Mouse (Mus musculus) forebrain, embryonic 15.5 days (tissue): ENCODE data around the gene Scimp. TPM values are rescaled to one million over a fixed set of nuclear protein-coding genes. Genes with fewer than 3 reads are reported as not detected.

Source experiments
- ATAC-seq: fragments of 200-750 bp; cut with Nextera tagmentation; replicated peaks from 2 replicates; pipeline ENCODE4 v1.8.0; 2017; ENCODE audit warnings: mild to moderate bottlenecking, moderate TSS enrichment, moderate library complexity
- H3K27ac ChIP-seq: fragments of 300-500 bp; sonication (generic); replicated peaks from 2 replicates; pipeline ENCODE4 v1.5.1; 2015; ENCODE audit warnings: mild to moderate bottlenecking, inconsistent platforms
- H3K27me3 ChIP-seq: fragments of 300-500 bp; sonication (generic); 2 replicates; pipeline ENCODE4 v1.6.1; 2015; ENCODE audit warnings: inconsistent platforms
- H3K36me3 ChIP-seq: fragments of 300-500 bp; sonication (generic); 2 replicates; pipeline ENCODE4 v1.6.1; 2015; ENCODE audit warnings: mild to moderate bottlenecking, inconsistent platforms
- H3K4me1 ChIP-seq: fragments of 300-500 bp; sonication (generic); 2 replicates; pipeline ENCODE4 v1.6.1; 2015; ENCODE audit warnings: inconsistent platforms
- H3K4me2 ChIP-seq: fragments of 300-500 bp; sonication (generic); replicated peaks from 2 replicates; pipeline ENCODE4 v1.6.1; 2015; ENCODE audit warnings: mild to moderate bottlenecking, inconsistent platforms
- H3K4me3 ChIP-seq: fragments of 300-500 bp; sonication (generic); 2 replicates; pipeline ENCODE4 v1.5.1; 2015; ENCODE audit warnings: mild to moderate bottlenecking, inconsistent platforms
- H3K9ac ChIP-seq: fragments of 300-500 bp; sonication (generic); replicated peaks from 2 replicates; pipeline ENCODE4 v1.6.1; 2015; ENCODE audit warnings: mild to moderate bottlenecking, inconsistent platforms
- H3K9me3 ChIP-seq: fragments of 300-500 bp; sonication (generic); 2 replicates; pipeline ENCODE4 v1.6.1; 2016; ENCODE audit warnings: inconsistent platforms
- WGBS: fragments of 180-500 bp; shearing (Covaris S2); methylation state at CpG from one replicate; pipeline ENCODE4 v1.1.7; 2015; ENCODE audit warnings: mixed read lengths; 5-methylcytosine and 5-hydroxymethylcytosine counted together
- polyA plus RNA-seq: library from polyadenylated mRNA; unstranded; fragments of >200 nt; fragmentation: Nextera tagmentation; extraction: Ambion mirVana; gene quantifications from 2 replicates; pipeline ENCODE4 v1.2.1, GENCODE M21; 2015

The Scimp gene
- not detected in 2 replicates for polyA plus RNA-seq

DNA sequence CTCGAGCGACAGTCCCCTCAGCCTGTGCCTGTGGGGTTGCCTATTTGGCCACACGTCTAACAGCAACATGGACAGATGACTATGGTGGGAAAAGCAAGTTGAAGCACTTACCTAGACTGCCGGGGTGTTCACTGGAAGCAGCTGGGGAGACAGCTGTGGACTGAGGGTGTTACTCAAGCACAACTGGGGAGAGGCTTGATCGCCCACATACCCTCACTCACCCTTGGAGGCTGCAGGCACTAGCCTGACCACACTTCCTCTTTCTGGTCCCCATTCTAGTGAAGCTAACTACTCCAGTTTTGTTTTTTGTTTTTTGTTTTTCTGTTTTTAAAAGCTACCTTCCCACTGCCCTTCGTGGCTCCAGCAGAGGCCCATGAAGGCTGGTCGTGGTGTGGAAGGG is at the start of gene Scimp:
Gene Scimp, minus strand, starts transcription at position 222 of the 400 bp plus-strand sequence.
- H3K27me3 ChIP-seq: no peaks in the 10 kb centered on the region
- no peak for ATAC-seq
- no peak within 1 kb of the TSS for H3K9ac ChIP-seq
- no peaks in the 10 kb centered on the region for H3K9me3 ChIP-seq
- H3K27ac ChIP-seq: no peak within 1 kb of the TSS
- no peak within 1 kb of the TSS for H3K4me2 ChIP-seq
- 87% methylated on average over 7 of the region's 7 CpGs for WGBS
- H3K36me3 ChIP-seq: no peaks in the 10 kb centered on the region
- no peak within 1 kb of the TSS for H3K4me3 ChIP-seq
- H3K4me1 ChIP-seq: no peaks in the 10 kb centered on the region

DNA sequence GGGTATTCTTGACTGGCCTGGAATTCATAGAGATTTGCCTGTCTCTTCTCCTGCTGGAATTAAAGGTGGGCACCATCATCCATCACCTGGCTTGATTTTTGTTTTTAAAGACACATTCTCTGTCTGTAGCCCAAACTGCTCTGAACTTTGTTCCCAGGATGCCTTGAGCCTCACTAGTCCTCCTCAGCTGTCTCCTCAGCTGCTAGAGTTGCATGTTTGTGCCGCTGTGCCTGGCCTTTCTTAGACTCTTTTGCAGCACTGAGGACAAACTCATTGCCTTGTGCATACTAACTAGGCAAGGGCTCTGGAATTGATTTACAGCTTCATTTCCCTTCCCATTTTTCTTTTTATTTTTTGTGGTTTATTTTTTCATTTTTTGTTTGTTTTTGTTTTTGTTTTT is 48.0 kb upstream of the Scimp start:
- no peak for ATAC-seq
- H3K4me2 ChIP-seq: no peak overlapping the region
- no peak overlapping the region for H3K9ac ChIP-seq
- H3K27me3 ChIP-seq: no peaks in the 10 kb centered on the region
- no peaks in the 10 kb centered on the region for H3K9me3 ChIP-seq
- no peaks in the 10 kb centered on the region for H3K36me3 ChIP-seq
- no peak overlapping the region for H3K4me3 ChIP-seq
- WGBS: 88% methylated on average over 1 of the region's 1 CpGs
- H3K4me1 ChIP-seq: no peaks in the 10 kb centered on the region
- no peak overlapping the region for H3K27ac ChIP-seq

DNA sequence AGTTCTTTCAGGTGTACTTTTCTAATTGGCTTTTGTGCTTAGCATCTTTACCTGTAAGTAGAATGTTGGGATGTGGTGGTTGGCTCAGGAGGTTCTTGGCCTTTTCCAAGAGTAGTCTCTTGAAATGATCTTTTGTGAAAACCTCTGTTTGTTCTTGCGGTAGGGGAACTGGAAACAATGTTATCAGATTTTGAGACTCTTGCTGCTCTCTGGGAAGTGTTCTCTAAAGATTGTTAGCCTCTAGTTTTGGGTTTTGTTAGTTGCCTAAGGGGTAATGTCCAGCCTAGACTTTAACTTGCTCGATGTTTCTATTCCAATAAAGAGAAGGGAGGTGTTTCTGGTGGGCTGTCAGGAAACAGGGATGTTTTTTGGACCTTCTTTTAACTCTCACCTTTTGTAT is 33.6 kb upstream of the Scimp start:
- H3K27ac ChIP-seq: no peak overlapping the region
- ATAC-seq: no peak
- peaks cover 25% of the 10 kb centered on the region for H3K4me1 ChIP-seq
- H3K9me3 ChIP-seq: no peaks in the 10 kb centered on the region
- WGBS: 41% methylated on average over 2 of the region's 2 CpGs
- peak overlapping the region; percentile 60 for H3K4me2 ChIP-seq
- H3K27me3 ChIP-seq: no peaks in the 10 kb centered on the region
- no peaks in the 10 kb centered on the region for H3K36me3 ChIP-seq
- H3K4me3 ChIP-seq: peak overlapping the region; percentile 59
- H3K9ac ChIP-seq: peak overlapping the region; percentile 80; the same call in 1 of the 2 replicates

DNA sequence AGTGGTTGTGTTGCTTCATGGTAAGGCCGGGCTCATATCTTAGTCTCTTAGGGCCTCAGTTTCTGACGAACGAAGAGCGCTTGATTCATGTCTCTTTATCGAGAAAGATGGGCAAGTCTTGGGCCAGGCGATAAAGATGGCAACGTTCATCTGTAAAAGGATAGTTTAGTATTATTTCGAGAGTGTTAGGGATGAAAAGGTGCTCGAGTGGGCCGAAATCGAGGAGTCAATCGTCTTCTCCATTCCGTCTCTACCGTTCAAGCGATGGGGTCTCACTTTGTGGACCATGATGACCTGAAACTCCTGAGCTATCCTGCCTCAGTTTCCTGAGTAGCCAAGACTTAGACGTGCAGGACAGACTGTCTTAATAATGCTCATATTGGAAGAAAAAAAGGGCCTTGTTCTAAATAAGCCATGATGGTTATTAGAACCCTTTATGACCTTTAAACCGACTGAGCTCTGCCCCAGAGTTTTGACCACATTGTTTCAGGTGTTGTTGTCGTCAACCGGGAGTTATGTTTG is 33.1 kb upstream of the Scimp start:
- 0 out of 2 replicates have a peak overlapping the region, but pooled peaks have one; percentile 83 for H3K27ac ChIP-seq
- H3K36me3 ChIP-seq: no peaks in the 10 kb centered on the region
- WGBS: 5% methylated on average over 19 of the region's 19 CpGs
- ATAC-seq: no peak
- H3K9ac ChIP-seq: peak overlapping the region; percentile 80
- peak overlapping the region; percentile 60 for H3K4me2 ChIP-seq
- H3K4me3 ChIP-seq: peak overlapping the region; percentile 59
- H3K4me1 ChIP-seq: peaks cover 25% of the 10 kb centered on the region
- H3K27me3 ChIP-seq: no peaks in the 10 kb centered on the region
- no peaks in the 10 kb centered on the region for H3K9me3 ChIP-seq

DNA sequence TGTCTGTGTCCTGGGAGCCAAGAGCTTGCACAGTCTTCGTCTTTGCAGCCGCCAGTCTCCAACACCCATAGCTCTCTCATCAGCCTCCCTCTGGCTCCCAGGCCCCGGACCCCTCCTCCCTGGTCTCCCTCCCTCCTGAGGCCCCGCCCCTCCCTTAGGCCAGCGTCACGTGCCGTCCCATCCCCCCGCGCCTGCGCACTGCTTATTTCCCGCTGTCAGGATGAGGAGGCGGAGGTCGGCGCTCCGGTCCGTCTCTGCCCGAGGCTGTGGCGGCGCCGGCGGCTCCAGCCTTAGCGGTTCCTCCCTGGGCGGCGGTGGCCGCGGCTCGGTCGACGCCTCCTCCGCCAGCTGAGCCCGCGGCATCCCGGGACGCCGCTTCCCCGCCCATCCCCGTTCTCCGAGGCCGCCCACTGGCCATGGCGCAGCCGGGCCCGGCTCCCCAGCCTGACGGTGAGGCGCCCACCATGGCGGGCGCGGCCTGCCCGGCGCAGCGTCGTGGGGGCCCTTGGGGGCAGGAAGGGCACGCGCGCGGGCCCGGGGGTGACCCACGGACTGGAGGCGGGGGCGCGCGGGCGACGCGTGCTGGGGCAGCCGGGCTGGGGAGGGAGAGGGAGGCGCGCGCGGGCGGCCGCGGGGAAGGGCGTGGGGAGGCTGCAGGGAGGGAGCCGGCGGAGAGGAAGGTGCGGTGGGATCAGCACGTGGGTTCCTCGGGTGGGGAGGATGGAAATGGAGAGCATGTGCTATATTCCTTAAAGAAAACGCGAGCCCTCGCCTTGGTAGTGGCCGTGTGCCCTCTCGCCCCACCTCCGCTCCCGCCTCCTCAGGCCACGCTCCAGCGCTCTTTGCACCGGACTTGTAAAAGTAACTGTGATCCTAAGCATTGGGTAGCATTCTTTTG is 32.4 kb upstream of the Scimp start, which contains the start of gene Rabep1:
Gene Rabep1, plus strand, starts transcription at position 220 of the 898 bp plus-strand sequence.
- H3K27ac ChIP-seq: peak within 1 kb of the TSS; percentile 83
- H3K9ac ChIP-seq: peak within 1 kb of the TSS; percentile 80
- H3K4me1 ChIP-seq: peaks cover 25% of the 10 kb centered on the region
- ATAC-seq: peak; percentile 96
- WGBS: under 1% methylated on average over 79 of the region's 88 CpGs
- no peaks in the 10 kb centered on the region for H3K9me3 ChIP-seq
- no peaks in the 10 kb centered on the region for H3K36me3 ChIP-seq
- H3K4me2 ChIP-seq: peak within 1 kb of the TSS; percentile 60
- H3K4me3 ChIP-seq: peak within 1 kb of the TSS; percentile 59
- no peaks in the 10 kb centered on the region for H3K27me3 ChIP-seq

DNA sequence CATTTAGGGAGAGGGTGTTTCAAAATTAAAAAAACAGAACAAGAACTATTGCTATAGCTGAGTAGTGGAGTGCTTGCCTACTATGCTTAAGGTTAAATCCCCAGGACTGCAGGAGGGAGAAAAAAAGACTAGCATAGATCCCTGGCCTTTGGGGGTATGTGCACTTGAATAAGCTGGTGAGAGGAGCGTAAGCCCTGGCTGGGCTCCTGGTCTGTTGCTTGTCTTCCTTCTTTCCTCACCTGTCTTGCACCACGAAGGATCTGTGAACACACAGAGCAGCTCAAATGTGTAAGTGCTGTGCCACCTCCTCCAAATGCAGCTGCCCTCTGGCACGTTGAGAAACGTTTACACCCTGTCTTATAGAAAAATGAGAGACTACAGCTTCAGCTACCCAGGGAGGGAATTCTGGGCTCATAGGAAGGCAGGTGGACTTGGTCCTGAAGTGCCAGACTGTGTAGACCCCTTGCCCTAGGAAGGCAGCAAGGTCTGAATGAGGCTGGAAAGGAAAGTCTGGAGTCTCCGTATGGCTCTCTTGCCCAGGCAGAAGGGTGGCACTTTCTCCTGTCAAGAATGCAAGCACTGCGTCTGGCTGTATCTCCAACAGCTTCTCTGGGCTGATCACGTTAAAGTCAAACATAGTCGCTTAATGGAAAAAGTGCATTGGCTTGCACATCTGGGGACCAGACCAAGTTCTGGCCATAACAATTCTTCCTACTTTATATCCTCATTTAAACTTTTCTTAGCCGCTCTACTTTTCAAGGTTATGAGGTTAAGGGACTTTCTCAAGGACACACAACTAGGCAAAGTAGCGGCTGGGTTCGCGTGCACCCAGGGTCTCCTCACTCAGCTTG is 31.5 kb upstream of the Scimp start:
- H3K4me1 ChIP-seq: peaks cover 25% of the 10 kb centered on the region
- no peaks in the 10 kb centered on the region for H3K27me3 ChIP-seq
- peak overlapping the region; percentile 60 for H3K4me2 ChIP-seq
- WGBS: 20% methylated on average over 12 of the region's 12 CpGs
- H3K36me3 ChIP-seq: no peaks in the 10 kb centered on the region
- H3K9me3 ChIP-seq: no peaks in the 10 kb centered on the region
- H3K27ac ChIP-seq: no peak overlapping the region
- peak overlapping the region; percentile 59 for H3K4me3 ChIP-seq
- peak overlapping the region; percentile 34; the same call in 1 of the 2 replicates for H3K9ac ChIP-seq
- peak; percentile 20; the same call in 1 of the 2 replicates for ATAC-seq

DNA sequence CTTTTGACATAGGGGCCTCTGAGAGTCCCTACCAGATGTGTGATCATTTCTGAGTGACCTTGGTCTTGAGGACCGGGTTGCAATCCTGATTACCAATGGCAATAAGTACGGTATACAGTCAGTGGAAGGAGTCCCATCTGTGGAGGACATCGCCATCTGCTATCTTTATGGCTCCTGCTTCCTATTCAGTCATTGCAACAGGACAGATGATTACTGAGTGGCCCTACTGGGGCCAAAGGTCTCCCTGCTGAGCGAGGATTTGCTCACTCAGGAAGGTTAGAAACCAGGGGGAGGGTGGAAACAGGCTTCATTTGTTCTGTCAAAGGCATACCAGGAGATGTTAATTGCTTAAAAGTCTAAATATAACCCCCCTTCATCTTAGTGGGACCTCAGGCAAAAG is 30.6 kb upstream of the Scimp start:
- Histone ChIP-seq H3K9me3 (no peaks in the 10 kb centered on the region), H3K27me3 (no peaks in the 10 kb centered on the region), H3K36me3 (no peaks in the 10 kb centered on the region), H3K27ac (no peak overlapping the region), H3K9ac (no peak overlapping the region), H3K4me1 (peaks cover 25% of the 10 kb centered on the region), H3K4me2 (no peak overlapping the region), H3K4me3 (no peak overlapping the region)
- no peak for ATAC-seq
- 64% methylated on average over 4 of the region's 4 CpGs for WGBS

DNA sequence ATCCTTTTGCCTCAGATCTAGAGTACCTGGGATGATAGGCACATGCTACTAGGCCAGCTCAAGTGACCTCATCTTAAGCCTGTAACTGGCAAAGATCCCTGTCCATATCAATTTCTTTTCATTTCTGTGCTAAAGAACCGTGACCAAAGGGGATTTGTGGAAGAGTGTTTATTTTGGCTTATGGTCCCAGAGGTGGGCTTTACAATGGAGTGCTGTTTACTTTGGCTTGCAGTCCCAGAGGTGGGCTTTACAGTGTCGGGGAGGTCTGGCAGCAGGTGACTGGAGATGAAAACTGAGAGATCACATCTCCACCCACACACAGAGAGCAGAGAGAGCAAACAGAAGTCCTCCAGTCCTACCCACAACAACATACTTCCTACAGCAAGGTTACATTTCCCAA is 26.2 kb upstream of the Scimp start:
- Histone ChIP-seq H3K36me3 (no peaks in the 10 kb centered on the region), H3K27me3 (no peaks in the 10 kb centered on the region), H3K4me3 (no peak overlapping the region), H3K9ac (no peak overlapping the region), H3K4me1 (no peaks in the 10 kb centered on the region), H3K4me2 (no peak overlapping the region), H3K27ac (no peak overlapping the region), H3K9me3 (no peaks in the 10 kb centered on the region)
- ATAC-seq: no peak
- 84% methylated on average over 2 of the region's 2 CpGs for WGBS

DNA sequence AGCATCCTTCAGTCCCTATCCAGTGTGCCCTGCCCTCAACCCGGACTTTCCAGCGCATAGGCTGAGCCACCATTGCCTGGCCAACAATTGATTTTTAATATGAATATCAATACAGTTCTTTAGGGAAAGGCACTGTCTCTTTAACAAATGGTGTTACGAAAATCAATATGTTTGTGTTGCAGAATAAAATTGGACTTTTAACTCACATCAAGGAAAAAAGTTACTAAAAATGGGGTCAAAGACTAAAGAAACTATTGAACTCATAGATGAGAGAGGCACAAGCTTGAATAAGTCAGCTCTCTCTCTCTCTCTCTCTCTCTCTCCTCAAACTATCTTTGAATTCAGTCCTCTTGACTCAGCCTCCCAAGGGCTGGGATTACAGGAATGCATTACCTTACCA is 24.6 kb upstream of the Scimp start:
- Histone ChIP-seq H3K27ac (no peak overlapping the region), H3K36me3 (no peaks in the 10 kb centered on the region), H3K4me1 (no peaks in the 10 kb centered on the region), H3K27me3 (no peaks in the 10 kb centered on the region), H3K9me3 (no peaks in the 10 kb centered on the region), H3K4me3 (no peak overlapping the region), H3K9ac (no peak overlapping the region), H3K4me2 (no peak overlapping the region)
- no peak for ATAC-seq
- WGBS: 91% methylated on average over 3 of the region's 3 CpGs

DNA sequence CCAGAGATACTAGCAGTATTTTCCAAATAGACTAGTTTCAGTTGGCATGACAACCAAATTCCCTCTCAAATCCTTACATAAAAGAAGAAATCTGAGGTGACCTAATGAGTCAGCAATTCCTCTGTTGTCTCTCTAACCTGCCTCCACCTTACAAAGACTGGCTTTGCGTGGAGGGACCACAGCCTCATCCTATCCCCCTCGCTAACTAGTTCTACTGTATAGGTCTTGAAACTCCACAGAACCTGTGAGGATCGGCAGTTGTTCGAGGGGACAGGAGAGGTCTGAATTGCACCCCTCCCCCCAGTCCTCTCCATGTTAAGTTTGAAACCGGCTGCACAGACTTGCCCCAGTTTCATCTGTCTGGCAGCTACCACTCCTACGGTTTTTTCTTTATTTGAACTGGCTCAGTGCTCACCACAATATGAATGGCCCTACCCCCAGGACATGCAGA is 23.0 kb upstream of the Scimp start:
- Histone ChIP-seq H3K9ac (no peak overlapping the region), H3K4me1 (no peaks in the 10 kb centered on the region), H3K9me3 (no peaks in the 10 kb centered on the region), H3K4me2 (no peak overlapping the region), H3K36me3 (no peaks in the 10 kb centered on the region), H3K27ac (no peak overlapping the region), H3K27me3 (no peaks in the 10 kb centered on the region), H3K4me3 (no peak overlapping the region)
- WGBS: 52% methylated on average over 6 of the region's 6 CpGs
- ATAC-seq: no peak

DNA sequence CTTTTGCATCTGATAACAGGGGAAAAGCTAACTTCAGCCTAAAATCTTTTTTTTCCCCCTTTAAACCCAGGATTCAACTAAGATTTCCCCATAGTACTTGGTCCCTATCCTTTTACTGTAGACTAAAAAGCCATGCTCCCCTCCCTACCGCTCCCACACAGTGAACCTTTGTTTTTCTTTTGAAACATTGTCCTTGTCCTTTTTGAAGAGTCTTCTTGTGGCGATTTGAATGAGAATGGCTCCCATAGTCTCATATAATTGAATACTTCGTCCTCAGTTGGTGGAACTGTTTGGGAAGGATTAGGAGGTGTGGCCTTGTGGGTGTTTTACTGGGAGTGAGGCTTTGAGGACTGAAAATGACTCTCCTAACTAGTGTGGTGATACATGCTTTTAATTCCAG is 21.4 kb upstream of the Scimp start:
- Histone ChIP-seq H3K4me2 (no peak overlapping the region), H3K4me1 (no peaks in the 10 kb centered on the region), H3K27me3 (no peaks in the 10 kb centered on the region), H3K9ac (no peak overlapping the region), H3K4me3 (no peak overlapping the region), H3K36me3 (no peaks in the 10 kb centered on the region), H3K27ac (no peak overlapping the region), H3K9me3 (no peaks in the 10 kb centered on the region)
- WGBS: 54% methylated on average over 3 of the region's 3 CpGs
- ATAC-seq: no peak

DNA sequence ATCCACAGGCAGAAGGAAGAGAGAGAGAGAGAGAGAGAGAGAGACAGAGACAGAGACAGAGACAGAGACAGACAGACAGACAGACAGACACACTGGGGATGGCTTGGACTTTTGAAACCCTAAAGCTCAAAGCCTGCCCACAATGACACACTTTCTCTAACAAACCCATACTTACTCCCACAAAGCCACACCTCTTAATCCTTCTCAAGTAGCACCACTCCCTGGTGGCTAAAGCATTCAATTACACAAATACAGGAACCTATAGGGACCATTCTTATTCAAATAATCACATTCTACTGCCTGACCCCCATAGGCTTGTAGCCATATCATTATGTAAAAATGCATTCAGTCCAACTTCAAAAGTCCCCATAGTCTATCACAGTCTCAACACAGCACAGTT is 21.0 kb upstream of the Scimp start:
- no peak overlapping the region for H3K9ac ChIP-seq
- no peaks in the 10 kb centered on the region for H3K4me1 ChIP-seq
- H3K4me2 ChIP-seq: no peak overlapping the region
- H3K36me3 ChIP-seq: no peaks in the 10 kb centered on the region
- no peaks in the 10 kb centered on the region for H3K27me3 ChIP-seq
- no peak overlapping the region for H3K4me3 ChIP-seq
- no peak overlapping the region for H3K27ac ChIP-seq
- no peak for ATAC-seq
- H3K9me3 ChIP-seq: no peaks in the 10 kb centered on the region
